Mouse (Mus musculus) cerebellum, postnatal 36 days (tissue): ENCODE results near the gene Spam1.

Source experiments
- DNase-seq, 2 experiments: peaks; one replicate each; pipeline ENCODE4 v3.0.0; 2021 to 2022; ENCODE audit warnings: mixed read lengths in 2 of 2

Spam1 gene

DNA sequence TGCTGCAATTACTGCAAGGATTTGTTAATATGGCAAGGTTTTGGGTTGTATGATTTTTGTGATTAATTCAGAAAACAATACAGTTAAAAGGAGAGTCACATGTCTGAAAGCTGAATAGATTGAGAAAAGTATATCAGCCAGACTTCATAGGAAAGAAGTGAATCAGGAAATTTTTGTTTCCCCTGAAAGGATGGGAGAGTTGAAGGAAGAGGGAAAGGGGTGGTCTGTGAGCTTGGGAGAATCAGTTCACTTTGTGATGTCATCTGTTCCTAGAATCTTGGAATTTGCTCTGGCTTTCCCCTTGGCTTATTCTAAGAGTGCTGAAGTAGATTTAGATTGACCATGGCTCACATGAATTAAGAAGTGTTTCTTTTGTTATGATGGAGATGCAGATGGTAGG lies at the start of gene Spam1:
Spam1 (plus strand) TSS at position 301 of the 400 bp plus-strand sequence.
- no peak for DNase-seq

DNA sequence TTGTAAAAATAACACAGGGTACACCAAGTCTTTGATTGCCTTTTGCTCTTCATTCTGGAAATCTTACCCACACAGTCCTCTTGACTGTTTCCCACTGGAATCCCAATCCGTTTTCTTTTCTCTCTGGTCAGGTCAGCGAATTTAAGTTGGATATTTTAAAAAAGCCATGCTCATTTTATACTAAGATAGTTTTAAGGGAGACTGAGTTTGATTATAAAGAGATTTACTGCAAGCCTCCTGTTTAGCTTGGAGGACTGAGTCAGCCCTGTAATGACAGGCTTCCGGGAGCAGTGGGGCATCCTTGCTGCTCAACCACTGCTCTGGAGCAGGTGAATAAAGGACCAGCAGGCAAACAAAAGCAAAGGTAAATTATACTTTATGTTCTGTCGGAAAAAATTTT lies 43.0 kb upstream of the Spam1 start, which contains the start of gene Hyal4:
Hyal4 (plus strand) TSS at position 301 of the 400 bp plus-strand sequence.
- no peak for DNase-seq

DNA sequence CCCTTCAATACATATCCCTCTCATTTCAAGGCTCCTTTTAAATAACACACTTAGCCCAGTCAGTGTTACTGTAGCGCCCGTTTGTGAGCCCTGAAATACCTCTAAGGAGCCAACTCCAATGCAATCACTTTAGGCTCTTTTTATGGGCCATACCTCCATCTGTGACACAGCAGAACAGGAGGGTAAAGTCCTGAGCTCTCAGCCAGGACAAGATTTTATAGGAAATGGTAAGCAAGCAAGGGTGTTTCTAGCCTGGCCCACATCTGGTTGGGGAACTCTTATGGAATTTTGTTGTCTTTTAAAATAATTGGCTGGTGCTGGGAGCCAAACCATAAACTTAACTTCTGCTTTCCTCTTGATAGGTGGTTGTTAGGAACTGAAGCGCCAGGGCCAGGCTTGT lies 31.7 kb upstream of the Spam1 start:
- no peak for DNase-seq

DNA sequence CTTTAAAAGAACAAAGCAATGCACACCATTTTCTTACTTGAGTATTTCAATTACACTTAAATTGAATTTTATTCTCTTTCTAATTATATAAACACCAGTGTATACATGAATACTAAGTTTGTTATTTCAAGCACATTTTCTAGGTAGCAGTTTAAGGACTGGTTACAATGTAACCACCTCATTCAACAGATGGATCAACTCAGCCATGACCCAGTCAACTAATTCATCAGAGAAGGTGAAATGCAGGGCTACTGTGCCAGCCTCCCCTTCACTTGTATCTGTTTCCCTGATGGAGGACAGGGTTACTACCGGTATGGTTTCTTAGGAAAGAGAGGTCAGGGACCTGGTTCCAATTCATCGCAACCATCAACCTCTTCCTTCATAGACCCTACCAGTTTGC lies 24.7 kb upstream of the Spam1 start:
- no peak for DNase-seq

DNA sequence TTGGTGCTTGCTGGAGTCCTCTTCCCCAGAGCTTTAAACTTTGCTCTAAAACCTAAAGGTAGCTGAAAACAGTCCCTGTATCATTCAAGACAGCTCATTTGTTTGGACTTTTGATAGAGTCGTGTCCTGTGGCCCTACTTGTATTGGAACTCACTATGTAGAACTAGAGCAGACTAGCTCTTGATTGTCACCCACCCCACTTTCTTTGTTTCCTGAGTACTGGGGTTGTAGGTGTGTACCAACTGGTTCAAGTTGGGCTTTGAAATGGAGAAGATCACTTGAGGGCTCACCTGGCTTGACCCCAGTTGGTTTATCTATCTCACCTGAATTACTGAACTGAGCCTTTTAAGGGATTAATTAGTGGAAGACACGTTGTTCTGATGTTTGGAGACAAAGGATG lies 11.8 kb upstream of the Spam1 start:
- no peak for DNase-seq

DNA sequence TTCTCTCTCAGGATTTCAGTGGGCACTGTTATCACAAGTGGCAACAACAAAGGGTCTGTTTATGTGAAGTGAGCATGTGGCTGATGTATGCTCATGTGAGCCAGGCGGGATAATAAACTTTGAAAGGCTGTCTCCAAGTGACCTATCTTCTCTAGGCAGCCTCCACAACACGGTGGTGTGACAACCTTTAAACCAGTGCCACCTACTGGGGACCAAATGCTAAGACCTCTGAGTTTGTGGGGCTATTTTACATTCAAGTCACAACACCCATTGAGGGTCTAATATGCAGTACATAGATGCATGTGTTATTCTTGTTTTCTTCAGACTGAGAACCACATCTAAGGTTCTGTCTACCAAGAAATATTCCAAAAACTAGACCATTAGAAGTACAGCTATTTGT lies 31.1 kb downstream of the Spam1 start:
- no peak for DNase-seq
